Mouse (Mus musculus) hindbrain, embryonic 15.5 days (tissue): ENCODE data around the gene Tssc4. TPM values are rescaled to one million over a fixed set of nuclear protein-coding genes. Genes with fewer than 3 reads are reported as not detected.

Experiments used
- ATAC-seq: fragments of 200-750 bp; cut with Nextera tagmentation; 2 replicates; pipeline ENCODE4 v1.8.0; 2017; ENCODE audit warnings: low read depth, moderate number of reproducible peaks, moderate TSS enrichment; ENCODE audit not compliant: low FRiP score
- H3K27ac ChIP-seq: fragments of 300-500 bp; sonication (generic); replicated peaks from 2 replicates; pipeline ENCODE4 v1.5.1; 2015; ENCODE audit warnings: mild to moderate bottlenecking, inconsistent platforms
- H3K27me3 ChIP-seq: fragments of 300-500 bp; sonication (generic); 2 replicates; pipeline ENCODE4 v1.6.1; 2015; ENCODE audit warnings: control low read depth, inconsistent platforms
- H3K36me3 ChIP-seq: fragments of 300-500 bp; sonication (generic); 2 replicates; pipeline ENCODE4 v1.6.1; 2015; ENCODE audit warnings: control low read depth, inconsistent platforms
- H3K4me1 ChIP-seq: fragments of 300-500 bp; sonication (generic); replicated peaks from 2 replicates; pipeline ENCODE4 v1.6.1; 2015; ENCODE audit warnings: control low read depth, inconsistent platforms
- H3K4me2 ChIP-seq: fragments of 300-500 bp; sonication (generic); 2 replicates; pipeline ENCODE4 v1.6.1; 2015; ENCODE audit warnings: moderate library complexity, mild to moderate bottlenecking, inconsistent platforms
- H3K4me3 ChIP-seq: fragments of 300-500 bp; sonication (generic); 2 replicates; pipeline ENCODE4 v1.5.1; 2015; ENCODE audit warnings: mild to moderate bottlenecking, inconsistent platforms
- H3K9ac ChIP-seq: fragments of 300-500 bp; sonication (generic); 2 replicates; pipeline ENCODE4 v1.6.1; 2015; ENCODE audit warnings: inconsistent platforms
- H3K9me3 ChIP-seq: fragments of 300-500 bp; sonication (generic); 2 replicates; pipeline ENCODE4 v1.6.1; 2016; ENCODE audit warnings: control low read depth, inconsistent platforms
- WGBS: fragments of 180-500 bp; shearing (Covaris S2); methylation state at CpG from one replicate; pipeline ENCODE4 v1.1.7; 2015; 5-methylcytosine and 5-hydroxymethylcytosine counted together
- polyA plus RNA-seq: library from polyadenylated mRNA; unstranded; fragments of >200 nt; fragmentation: Nextera tagmentation; extraction: Ambion mirVana; gene quantifications from 2 replicates; pipeline ENCODE4 v1.2.1, GENCODE M21; 2015

The Tssc4 gene
- 94.1 and 99.2 TPM in 2 replicates for polyA plus RNA-seq

- peaks cover 38% of the 10 kb centered on the region for H3K36me3 ChIP-seq
- H3K4me2 ChIP-seq, result peak within 1 kb of the TSS; percentile 98
- H3K9me3 ChIP-seq, result no peaks in the 10 kb centered on the region
- H3K4me1 ChIP-seq, result peaks cover 29% of the 10 kb centered on the region
- ATAC-seq, result peak; percentile 98
- peak within 1 kb of the TSS; percentile 87 for H3K9ac ChIP-seq
- H3K27me3 ChIP-seq, result no peaks in the 10 kb centered on the region
- peak within 1 kb of the TSS; percentile 90 for H3K4me3 ChIP-seq
- H3K27ac ChIP-seq, result peak within 1 kb of the TSS; percentile 97
- WGBS, result under 1% methylated on average over 51 of the region's 51 CpGs
Measured at GRCm38 (mm10) chr7:143068882-143069591, at the start of gene Tssc4. TSS of gene Tssc4 (plus strand) at chr7:143069249.

- H3K36me3 ChIP-seq, result peaks cover 6% of the 10 kb centered on the region
- H3K4me1 ChIP-seq, result peaks cover 18% of the 10 kb centered on the region
- no peak overlapping the region for H3K27ac ChIP-seq
- no peak overlapping the region for H3K9ac ChIP-seq
- H3K4me3 ChIP-seq, result no peak overlapping the region
- no peak for ATAC-seq
- H3K4me2 ChIP-seq, result no peak overlapping the region
- no peaks in the 10 kb centered on the region for H3K9me3 ChIP-seq
- H3K27me3 ChIP-seq, result no peaks in the 10 kb centered on the region
Measured at GRCm38 (mm10) chr7:143020040-143020439, 49.0 kb upstream of the Tssc4 start.

- ATAC-seq, result no peak
Measured at GRCm38 (mm10) chr7:143020764-143021163, 48.3 kb upstream of the Tssc4 start.

GRCm38 (mm10) chr7:143021356-143022164 is 47.5 kb upstream of the Tssc4 start:
- Histone ChIP-seq H3K9ac (no peak overlapping the region), H3K36me3 (peaks cover 11% of the 10 kb centered on the region), H3K27ac (no peak overlapping the region), H3K9me3 (no peaks in the 10 kb centered on the region), H3K4me1 (peaks cover 5% of the 10 kb centered on the region), H3K4me2 (no peak overlapping the region), H3K4me3 (no peak overlapping the region), H3K27me3 (no peaks in the 10 kb centered on the region)
- WGBS, result 72% methylated on average over 5 of the region's 5 CpGs
- no peak for ATAC-seq

More at GRCm38 (mm10) chr7:143020764-143021163, 48.3 kb upstream of the Tssc4 start:
- WGBS, result 81% methylated on average over 3 of the region's 3 CpGs
- H3K27ac ChIP-seq, result no peak overlapping the region
- peaks cover 11% of the 10 kb centered on the region for H3K4me1 ChIP-seq
- no peak overlapping the region for H3K9ac ChIP-seq
- no peak overlapping the region for H3K4me2 ChIP-seq
- H3K4me3 ChIP-seq, result no peak overlapping the region
- H3K36me3 ChIP-seq, result peaks cover 11% of the 10 kb centered on the region
- no peaks in the 10 kb centered on the region for H3K9me3 ChIP-seq
- H3K27me3 ChIP-seq, result no peaks in the 10 kb centered on the region

- Histone ChIP-seq H3K9ac (no peak overlapping the region), H3K27ac (no peak overlapping the region), H3K4me3 (no peak overlapping the region), H3K4me1 (no peaks in the 10 kb centered on the region), H3K9me3 (no peaks in the 10 kb centered on the region), H3K27me3 (no peaks in the 10 kb centered on the region), H3K4me2 (no peak overlapping the region), H3K36me3 (peaks cover 11% of the 10 kb centered on the region)
- WGBS, result 97% methylated on average over 2 of the region's 2 CpGs
- no peak for ATAC-seq
Measured at GRCm38 (mm10) chr7:143023499-143023898, 45.5 kb upstream of the Tssc4 start.

GRCm38 (mm10) chr7:143024293-143024692 is 44.8 kb upstream of the Tssc4 start:
- no peak for ATAC-seq
- Histone ChIP-seq H3K4me2 (no peak overlapping the region), H3K9ac (no peak overlapping the region)

GRCm38 (mm10) chr7:143025496-143025895 is 43.6 kb upstream of the Tssc4 start:
- Histone ChIP-seq H3K36me3 (peaks cover 15% of the 10 kb centered on the region), H3K27me3 (no peaks in the 10 kb centered on the region), H3K27ac (no peak overlapping the region), H3K4me3 (no peak overlapping the region), H3K4me2 (no peak overlapping the region), H3K9ac (no peak overlapping the region), H3K4me1 (no peaks in the 10 kb centered on the region), H3K9me3 (no peaks in the 10 kb centered on the region)
- ATAC-seq, result no peak
- 92% methylated on average over 3 of the region's 3 CpGs for WGBS

More at GRCm38 (mm10) chr7:143024293-143024692, 44.8 kb upstream of the Tssc4 start:
- Histone ChIP-seq H3K27ac (no peak overlapping the region), H3K27me3 (no peaks in the 10 kb centered on the region), H3K4me3 (no peak overlapping the region), H3K9me3 (no peaks in the 10 kb centered on the region), H3K4me1 (no peaks in the 10 kb centered on the region), H3K36me3 (peaks cover 15% of the 10 kb centered on the region)
- 86% methylated on average over 1 of the region's 1 CpGs for WGBS

- Histone ChIP-seq H3K4me1 (no peaks in the 10 kb centered on the region), H3K4me2 (no peak overlapping the region), H3K9me3 (no peaks in the 10 kb centered on the region), H3K27me3 (no peaks in the 10 kb centered on the region), H3K36me3 (peaks cover 22% of the 10 kb centered on the region), H3K27ac (no peak overlapping the region), H3K9ac (no peak overlapping the region), H3K4me3 (no peak overlapping the region)
- WGBS, result 88% methylated on average over 4 of the region's 4 CpGs
- ATAC-seq, result no peak
Measured at GRCm38 (mm10) chr7:143027196-143027595, 41.9 kb upstream of the Tssc4 start.

- no peak for ATAC-seq
- 86% methylated on average over 1 of the region's 1 CpGs for WGBS
- Histone ChIP-seq H3K4me1 (no peaks in the 10 kb centered on the region), H3K4me3 (no peak overlapping the region), H3K4me2 (no peak overlapping the region), H3K9me3 (no peaks in the 10 kb centered on the region), H3K27me3 (no peaks in the 10 kb centered on the region), H3K9ac (no peak overlapping the region), H3K36me3 (peaks cover 41% of the 10 kb centered on the region), H3K27ac (no peak overlapping the region)
Measured at GRCm38 (mm10) chr7:143031816-143032215, 37.2 kb upstream of the Tssc4 start.

- no peak overlapping the region for H3K27ac ChIP-seq
- no peaks in the 10 kb centered on the region for H3K27me3 ChIP-seq
- no peak overlapping the region for H3K4me2 ChIP-seq
- no peaks in the 10 kb centered on the region for H3K4me1 ChIP-seq
- no peak overlapping the region for H3K9ac ChIP-seq
- WGBS, result 79% methylated on average over 4 of the region's 4 CpGs
- ATAC-seq, result no peak
- peaks cover 44% of the 10 kb centered on the region for H3K36me3 ChIP-seq
- no peak overlapping the region for H3K4me3 ChIP-seq
- H3K9me3 ChIP-seq, result no peaks in the 10 kb centered on the region
Measured at GRCm38 (mm10) chr7:143033581-143033980, 35.5 kb upstream of the Tssc4 start.

- 88% methylated on average over 2 of the region's 2 CpGs for whole genome bisulfite sequencing
- Histone ChIP-seq H3K4me1 (no peaks in the 10 kb centered on the region), H3K27ac (no peak overlapping the region), H3K9ac (no peak overlapping the region), H3K4me3 (no peak overlapping the region), H3K27me3 (no peaks in the 10 kb centered on the region), H3K4me2 (no peak overlapping the region), H3K36me3 (peaks cover 41% of the 10 kb centered on the region), H3K9me3 (no peaks in the 10 kb centered on the region)
- ATAC-seq, result no peak
Measured at GRCm38 (mm10) chr7:143034112-143034511, 34.9 kb upstream of the Tssc4 start.
